Mouse (Mus musculus) layer of hippocampus, adult 18-20 months (tissue): ENCODE measurements around the gene Nif3l1. TPM values are rescaled to one million over a fixed set of nuclear protein-coding genes. Genes with fewer than 3 reads are reported as not detected.
A peak's percentile ranks its signal among the peaks of the same experiment; 100 is the strongest.

ENCODE experiments used
- DNase-seq, 2 experiments: peaks; one replicate each; pipeline ENCODE4 v3.0.0; 2022; ENCODE audit warnings: low spot score in 2 of 2
- long read RNA-seq: library from polyadenylated mRNA; stranded (forward); transcript quantifications from one replicate; pipeline ENCODE4 v2.0.0, GENCODE M21; 2021
- total RNA-seq, 2 experiments: library from RNA; stranded (reverse); gene quantifications; 2 replicates each; pipeline ENCODE4 v1.2.3; 2021

Nif3l1 gene
- 10 to 100 TPM; 18.5 to 23.2 TPM for total RNA-seq
- long read RNA-seq, transcript Nif3l1-201 (7 exons, 3,769 nt), result major isoform, 15 of 22 reads
- long read RNA-seq, partial matches to known transcripts, result 1 of 22 reads
- long read RNA-seq, other reads (novel, unspliced or antisense), result 4 of 22 reads

GRCm38 (mm10) chr1:58445143-58445722 is at the start of gene Nif3l1, which contains the start of gene Ppil3:
Gene Nif3l1 (plus strand): TSS chr1:58445151.
Gene Ppil3 (minus strand): TSS chr1:58445486.
- DNase-seq, result peak; percentile 92 to 94

- no peak for DNase-seq
Observed at GRCm38 (mm10) chr1:58395341-58395740, 49.6 kb upstream of the Nif3l1 start.

- no peak for DNase-seq
Observed at GRCm38 (mm10) chr1:58396179-58396578, 48.8 kb upstream of the Nif3l1 start.

- DNase-seq, result no peak
Observed at GRCm38 (mm10) chr1:58397731-58398130, 47.2 kb upstream of the Nif3l1 start.

GRCm38 (mm10) chr1:58401396-58401795 is 43.6 kb upstream of the Nif3l1 start:
- DNase-seq, result no peak

- no peak for DNase-seq
Observed at GRCm38 (mm10) chr1:58403745-58404144, 41.2 kb upstream of the Nif3l1 start.

GRCm38 (mm10) chr1:58407321-58407720 is 37.6 kb upstream of the Nif3l1 start:
- no peak for DNase-seq

GRCm38 (mm10) chr1:58408141-58408540 is 36.8 kb upstream of the Nif3l1 start:
- DNase-seq, result no peak

- DNase-seq, result no peak
Observed at GRCm38 (mm10) chr1:58409553-58410197, 35.3 kb upstream of the Nif3l1 start.

- DNase-seq, result no peak
Observed at GRCm38 (mm10) chr1:58410198-58410588, 34.8 kb upstream of the Nif3l1 start.

- no peak for DNase-seq
Observed at GRCm38 (mm10) chr1:58410776-58411175, 34.2 kb upstream of the Nif3l1 start.

GRCm38 (mm10) chr1:58415442-58415841 is 29.5 kb upstream of the Nif3l1 start:
- no peak for DNase-seq

- no peak for DNase-seq
Observed at GRCm38 (mm10) chr1:58416048-58416447, 28.9 kb upstream of the Nif3l1 start.

GRCm38 (mm10) chr1:58420032-58420431 is 24.9 kb upstream of the Nif3l1 start:
- no peak for DNase-seq

GRCm38 (mm10) chr1:58420961-58421360 is 24.0 kb upstream of the Nif3l1 start:
- no peak for DNase-seq

- DNase-seq, result no peak
Observed at GRCm38 (mm10) chr1:58422879-58423278, 22.1 kb upstream of the Nif3l1 start.

- peak; percentile 94 to 97 for DNase-seq
Observed at GRCm38 (mm10) chr1:58423371-58424248, 21.3 kb upstream of the Nif3l1 start, which contains the start of gene Clk1. Gene Clk1 (minus strand): TSS chr1:58424066.

- no peak for DNase-seq
Observed at GRCm38 (mm10) chr1:58424551-58424950, 20.4 kb upstream of the Nif3l1 start.

- no peak for DNase-seq
Observed at GRCm38 (mm10) chr1:58444691-58445090, 260 bp upstream of the Nif3l1 start.

- no peak for DNase-seq
Observed at GRCm38 (mm10) chr1:58445861-58446260, 910 bp downstream of the Nif3l1 start.

GRCm38 (mm10) chr1:58447766-58448165 is 2.8 kb downstream of the Nif3l1 start:
- DNase-seq, result no peak

- DNase-seq, result no peak
Observed at GRCm38 (mm10) chr1:58448396-58448795, 3.4 kb downstream of the Nif3l1 start.
